Mouse (Mus musculus): Measurements from ENCODE around the gene Hoxb2. TPM values are rescaled to one million over a fixed set of nuclear protein-coding genes. Genes with fewer than 3 reads are reported as not detected.

Gene Hoxb2
- polyA plus RNA-seq, 1 experiment from 2014 or later, result 4.4 TPM

DNA sequence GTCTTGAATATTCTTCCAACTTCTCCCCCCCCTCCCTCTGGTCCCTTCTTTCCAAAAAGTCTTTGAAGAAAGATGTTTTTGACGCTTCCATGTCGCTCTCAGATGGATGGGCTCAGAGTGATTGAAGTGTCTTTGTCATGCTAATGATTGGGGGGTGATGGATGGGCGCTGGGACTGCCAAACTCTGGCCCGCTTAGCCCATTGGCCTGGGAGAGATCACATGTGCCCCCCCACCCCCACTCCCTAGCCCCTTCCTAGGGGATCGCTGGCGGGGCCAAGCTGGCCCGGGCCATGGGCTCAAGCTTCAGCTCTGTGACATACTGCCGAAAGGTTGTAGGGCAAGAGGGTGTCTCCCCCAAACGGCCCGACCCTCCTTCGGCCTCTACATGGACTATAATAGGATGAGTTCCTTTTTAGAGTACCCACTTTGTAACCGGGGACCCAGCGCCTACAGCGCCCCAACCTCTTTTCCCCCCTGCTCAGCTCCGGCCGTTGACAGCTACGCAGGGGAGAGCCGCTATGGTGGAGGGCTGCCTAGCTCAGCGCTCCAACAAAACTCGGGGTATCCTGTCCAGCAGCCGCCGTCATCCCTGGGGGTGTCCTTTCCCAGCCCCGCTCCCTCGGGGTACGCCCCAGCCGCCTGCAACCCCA lies 15.2 kb downstream of the Hoxb2 start, which contains the start of gene Hoxb1:
Gene Hoxb1, plus strand, starts transcription at position 312 of the 651 bp plus-strand sequence.
- H3K4me2 ChIP-seq, result peak within 1 kb of the TSS; percentile 19; the same call in 1 of the 2 replicates
- H3K9ac ChIP-seq, result no peak within 1 kb of the TSS
- no peaks in the 10 kb centered on the region for H3K9me3 ChIP-seq (replicated peaks)
- peaks cover 87% of the 10 kb centered on the region for H3K27me3 ChIP-seq (replicated peaks)
- no peaks in the 10 kb centered on the region for H3K4me1 ChIP-seq
- WGBS (ENCODE audit: insufficient replicate concordance), result 13% methylated on average over 26 of the region's 26 CpGs
- no peak within 1 kb of the TSS for H3K27ac ChIP-seq
- no peak for ATAC-seq
- no peaks in the 10 kb centered on the region for H3K36me3 ChIP-seq
- no peak within 1 kb of the TSS for H3K4me3 ChIP-seq

- no peaks in the 10 kb centered on the region for H3K36me3 ChIP-seq
- peaks cover 93% of the 10 kb centered on the region for H3K27me3 ChIP-seq (replicated peaks)
- no peak overlapping the region for H3K27ac ChIP-seq
- H3K9ac ChIP-seq, result no peak overlapping the region
- H3K4me1 ChIP-seq, result no peaks in the 10 kb centered on the region
- H3K4me2 ChIP-seq, result peak overlapping the region; percentile 19; the same call in 1 of the 2 replicates
- no peak for ATAC-seq
- WGBS (ENCODE audit: insufficient replicate concordance), result 6% methylated on average over 47 of the region's 47 CpGs
- no peak overlapping the region for H3K4me3 ChIP-seq
- H3K9me3 ChIP-seq (replicated peaks), result no peaks in the 10 kb centered on the region
Observed at GRCm38 (mm10) chr11:96366092-96367041, 16.0 kb downstream of the Hoxb2 start.

DNA sequence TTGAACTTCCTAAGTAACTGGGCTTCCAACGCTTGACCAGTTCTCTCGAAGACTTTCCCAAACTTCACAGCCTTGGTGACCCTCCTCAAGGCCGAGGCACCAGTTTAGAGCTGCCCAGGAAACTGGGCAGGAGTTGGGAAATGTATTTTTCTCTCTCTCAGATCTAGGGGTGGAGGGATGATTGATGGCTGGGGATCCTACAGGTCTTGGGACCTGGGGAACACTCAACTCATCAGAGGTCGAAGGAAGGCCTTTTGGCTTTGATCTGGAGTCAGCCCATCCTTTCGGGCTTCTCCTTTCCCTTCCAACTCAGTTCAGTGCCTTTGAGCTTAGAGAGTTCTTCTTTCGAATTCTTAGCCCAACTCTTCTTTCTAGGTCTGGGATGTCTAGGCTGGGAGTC lies 16.8 kb downstream of the Hoxb2 start:
- H3K27ac ChIP-seq, result no peak overlapping the region

GRCm38 (mm10) chr11:96368686-96369085 lies 18.4 kb downstream of the Hoxb2 start:
- 33% methylated on average over 5 of the region's 5 CpGs for WGBS (ENCODE audit: insufficient replicate concordance)
- no peaks in the 10 kb centered on the region for H3K4me1 ChIP-seq
- no peak overlapping the region for H3K4me3 ChIP-seq
- no peaks in the 10 kb centered on the region for H3K36me3 ChIP-seq
- peaks cover 96% of the 10 kb centered on the region for H3K27me3 ChIP-seq (replicated peaks)
- H3K4me2 ChIP-seq, result no peak overlapping the region
- H3K9me3 ChIP-seq (replicated peaks), result no peaks in the 10 kb centered on the region
- ATAC-seq, result no peak
- no peak overlapping the region for H3K27ac ChIP-seq
- no peak overlapping the region for H3K9ac ChIP-seq

More for the DNA sequence above, 16.8 kb downstream of the Hoxb2 start:
- no peaks in the 10 kb centered on the region for H3K9me3 ChIP-seq (replicated peaks)
- no peaks in the 10 kb centered on the region for H3K36me3 ChIP-seq
- peaks cover 94% of the 10 kb centered on the region for H3K27me3 ChIP-seq (replicated peaks)
- no peaks in the 10 kb centered on the region for H3K4me1 ChIP-seq
- H3K4me2 ChIP-seq, result no peak overlapping the region
- ATAC-seq, result no peak
- H3K4me3 ChIP-seq, result no peak overlapping the region
- WGBS (ENCODE audit: insufficient replicate concordance), result 25% methylated on average over 6 of the region's 6 CpGs
- H3K9ac ChIP-seq, result no peak overlapping the region

DNA sequence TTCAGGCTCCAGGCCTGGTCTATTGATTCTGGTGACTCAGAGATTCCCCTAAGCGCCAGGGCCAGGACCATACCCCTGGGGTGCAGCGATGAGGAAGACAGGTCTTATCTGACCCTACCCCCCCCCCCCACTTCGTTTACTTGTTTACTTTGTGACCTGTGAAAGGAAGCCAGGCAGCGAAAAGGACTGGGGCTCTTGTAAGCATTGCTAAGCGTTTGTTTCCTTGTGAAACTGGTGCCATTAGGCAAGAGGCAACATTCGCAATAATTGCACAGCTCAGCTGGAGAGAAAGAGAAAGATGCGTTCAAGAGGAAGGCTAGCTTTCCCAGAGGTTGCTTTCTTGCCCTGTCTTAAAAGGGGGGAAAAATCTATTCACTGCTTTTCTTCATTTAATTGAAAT lies 18.8 kb downstream of the Hoxb2 start:
- no peaks in the 10 kb centered on the region for H3K36me3 ChIP-seq
- no peak overlapping the region for H3K9ac ChIP-seq
- H3K4me1 ChIP-seq, result no peaks in the 10 kb centered on the region
- peaks cover 96% of the 10 kb centered on the region for H3K27me3 ChIP-seq (replicated peaks)
- no peak overlapping the region for H3K27ac ChIP-seq
- ATAC-seq, result no peak
- WGBS (ENCODE audit: insufficient replicate concordance), result 34% methylated on average over 7 of the region's 7 CpGs
- no peak overlapping the region for H3K4me2 ChIP-seq
- no peaks in the 10 kb centered on the region for H3K9me3 ChIP-seq (replicated peaks)
- H3K4me3 ChIP-seq, result no peak overlapping the region

DNA sequence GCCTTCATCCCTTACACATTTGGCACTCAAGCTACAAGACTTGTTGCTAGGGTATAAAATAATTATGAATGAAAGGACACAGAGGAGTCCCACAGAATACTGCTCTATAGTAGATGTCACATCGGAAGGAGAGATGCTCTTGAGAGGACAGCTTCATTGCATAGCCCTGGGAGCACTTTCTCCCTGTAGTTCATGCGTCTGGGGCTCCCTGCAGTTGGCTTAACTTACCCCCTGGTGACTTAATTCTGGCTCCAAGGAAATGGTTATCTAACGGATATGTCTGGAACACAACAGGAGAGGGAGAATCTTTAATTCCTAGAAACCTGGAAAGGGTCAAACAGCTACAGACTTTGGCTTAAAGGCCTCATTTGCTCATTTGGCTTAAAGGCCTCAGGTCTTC lies 21.4 kb downstream of the Hoxb2 start:
- Histone ChIP-seq H3K36me3 (no peaks in the 10 kb centered on the region), H3K27ac (no peak overlapping the region), H3K9me3 (replicated peaks) (no peaks in the 10 kb centered on the region), H3K4me3 (no peak overlapping the region), H3K4me2 (no peak overlapping the region), H3K4me1 (no peaks in the 10 kb centered on the region), H3K27me3 (replicated peaks) (peaks cover 94% of the 10 kb centered on the region), H3K9ac (no peak overlapping the region)
- ATAC-seq, result no peak
- 34% methylated on average over 3 of the region's 3 CpGs for WGBS (ENCODE audit: insufficient replicate concordance)

GRCm38 (mm10) chr11:96372519-96372918 lies 22.2 kb downstream of the Hoxb2 start:
- H3K27me3 ChIP-seq (replicated peaks), result peaks cover 92% of the 10 kb centered on the region
- H3K9me3 ChIP-seq (replicated peaks), result no peaks in the 10 kb centered on the region
- ATAC-seq, result no peak
- WGBS (ENCODE audit: insufficient replicate concordance), result 17% methylated on average over 3 of the region's 3 CpGs
- H3K4me3 ChIP-seq, result no peak overlapping the region
- no peak overlapping the region for H3K4me2 ChIP-seq
- H3K4me1 ChIP-seq, result no peaks in the 10 kb centered on the region
- H3K27ac ChIP-seq, result no peak overlapping the region
- no peaks in the 10 kb centered on the region for H3K36me3 ChIP-seq
- no peak overlapping the region for H3K9ac ChIP-seq

DNA sequence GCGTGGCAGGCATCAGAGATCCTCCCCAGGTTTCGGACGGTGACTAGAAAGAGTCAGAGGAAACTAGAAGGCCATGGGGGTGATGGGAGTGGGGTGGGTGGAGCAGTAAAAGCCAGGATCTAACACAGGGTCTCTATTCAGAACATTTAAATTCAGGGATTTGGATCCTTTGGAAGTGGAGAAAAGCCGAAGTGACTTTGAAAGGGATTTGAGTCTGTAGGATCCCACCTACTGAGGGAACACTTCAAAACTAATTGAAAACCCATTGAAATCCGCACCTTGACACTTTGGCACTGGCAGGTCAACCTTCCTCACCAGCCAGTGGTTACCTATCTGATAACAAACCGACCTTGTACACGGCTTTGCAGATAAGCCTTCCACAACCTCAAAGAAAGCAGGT lies 24.5 kb downstream of the Hoxb2 start:
- Histone ChIP-seq H3K9ac (no peak overlapping the region), H3K27ac (no peak overlapping the region), H3K4me1 (no peaks in the 10 kb centered on the region), H3K36me3 (no peaks in the 10 kb centered on the region), H3K4me2 (no peak overlapping the region), H3K4me3 (no peak overlapping the region), H3K27me3 (replicated peaks) (peaks cover 69% of the 10 kb centered on the region), H3K9me3 (replicated peaks) (no peaks in the 10 kb centered on the region)
- WGBS (ENCODE audit: insufficient replicate concordance), result 26% methylated on average over 7 of the region's 7 CpGs
- ATAC-seq, result no peak

DNA sequence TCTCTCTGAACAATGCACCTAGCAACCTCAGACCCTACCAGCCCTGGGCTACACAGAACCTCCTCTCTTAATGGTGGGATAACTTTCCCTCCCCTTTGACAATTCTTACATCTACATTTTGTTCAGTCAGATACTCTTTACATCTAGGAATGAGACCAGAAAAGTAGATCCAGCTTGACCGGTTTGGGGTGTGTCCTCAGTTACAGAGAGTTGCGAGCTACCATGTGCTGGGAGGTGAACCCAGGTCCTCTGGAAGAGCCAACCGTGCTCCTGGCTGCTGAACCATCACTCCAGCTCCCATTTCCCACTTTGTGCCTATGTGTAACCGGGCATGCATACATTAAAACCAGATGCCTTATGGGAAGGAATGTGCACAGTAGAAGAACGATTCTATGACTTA lies 33.1 kb downstream of the Hoxb2 start:
- 52% methylated on average over 5 of the region's 5 CpGs for WGBS (ENCODE audit: insufficient replicate concordance)
- ATAC-seq, result no peak
- H3K36me3 ChIP-seq, result no peaks in the 10 kb centered on the region
- no peaks in the 10 kb centered on the region for H3K9me3 ChIP-seq (replicated peaks)
- H3K9ac ChIP-seq, result no peak overlapping the region
- H3K4me1 ChIP-seq, result no peaks in the 10 kb centered on the region
- H3K27me3 ChIP-seq (replicated peaks), result peaks cover 27% of the 10 kb centered on the region
- H3K4me2 ChIP-seq, result no peak overlapping the region
- no peak overlapping the region for H3K4me3 ChIP-seq
- H3K27ac ChIP-seq, result no peak overlapping the region

DNA sequence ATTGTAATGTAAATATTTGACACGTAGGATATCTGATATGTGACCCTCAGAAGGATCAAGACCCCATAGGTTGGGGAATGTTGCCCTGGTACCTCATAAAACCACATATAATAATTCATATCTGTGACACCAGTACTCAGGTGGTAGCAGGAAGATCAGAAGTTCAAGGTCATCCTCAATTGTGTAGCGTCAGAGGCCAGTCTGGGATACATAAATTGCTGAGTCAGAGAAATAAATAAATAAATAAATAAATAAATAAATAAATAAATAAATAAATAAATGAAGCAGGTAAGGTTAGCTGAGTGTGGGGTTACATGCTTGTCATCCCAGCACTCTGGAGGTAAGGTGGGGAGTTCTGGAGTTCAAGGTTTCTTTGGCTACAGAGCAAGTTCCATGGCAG lies 37.3 kb downstream of the Hoxb2 start:
- Histone ChIP-seq H3K4me2 (no peak overlapping the region), H3K36me3 (no peaks in the 10 kb centered on the region), H3K27me3 (replicated peaks) (0 out of 2 replicates have a peak, but pooled peaks cover 4% of the 10 kb centered on the region), H3K9ac (no peak overlapping the region), H3K27ac (no peak overlapping the region), H3K4me1 (no peaks in the 10 kb centered on the region), H3K9me3 (replicated peaks) (no peaks in the 10 kb centered on the region), H3K4me3 (no peak overlapping the region)
- WGBS (ENCODE audit: insufficient replicate concordance), result 68% methylated on average over 2 of the region's 2 CpGs
- ATAC-seq, result no peak

DNA sequence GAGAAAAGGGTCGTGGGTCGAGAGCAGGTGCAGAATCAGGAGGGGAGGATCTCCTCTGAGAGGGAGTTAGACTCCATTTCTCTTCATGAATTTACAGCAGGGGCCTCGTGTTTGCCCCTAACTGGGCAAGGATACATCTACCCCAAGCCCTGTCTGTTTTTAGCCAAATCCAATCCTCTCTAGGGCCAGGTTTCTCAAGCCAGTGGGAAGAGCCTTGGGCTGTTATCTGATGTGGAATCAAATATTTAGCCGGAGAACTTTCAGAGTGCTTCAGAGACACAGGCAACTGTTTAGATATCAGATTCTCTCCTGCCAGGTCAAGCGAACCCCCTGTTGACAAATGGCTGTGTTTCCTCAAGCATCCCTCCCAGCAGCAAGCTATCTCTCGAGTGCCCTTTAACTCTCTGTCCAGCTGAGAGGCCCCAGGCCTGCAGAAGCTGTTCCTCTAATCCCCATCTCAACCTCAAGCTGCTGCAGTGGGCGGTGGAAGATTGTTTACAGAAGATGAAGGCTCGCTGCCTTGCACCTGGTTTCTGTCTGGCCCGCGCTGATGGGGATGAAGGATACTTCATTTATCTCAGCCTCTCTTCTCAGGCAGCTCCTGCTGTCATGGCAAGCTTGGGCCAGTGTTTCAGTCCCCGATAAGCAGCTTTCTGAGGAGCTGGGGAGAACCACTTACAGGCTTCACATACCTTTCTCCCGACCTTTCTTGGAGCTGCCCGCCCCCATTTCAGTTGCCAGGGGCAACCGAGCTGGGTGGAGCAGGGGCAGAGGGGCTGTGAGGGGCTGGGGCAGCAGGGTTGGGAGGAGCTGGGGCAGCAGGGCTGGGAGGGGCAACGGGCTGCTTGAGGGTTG lies 46.7 kb downstream of the Hoxb2 start:
- Histone ChIP-seq H3K4me3 (no peak overlapping the region), H3K4me1 (peaks cover 5% of the 10 kb centered on the region; the same call in 1 of the 2 replicates), H3K27ac (no peak overlapping the region), H3K4me2 (no peak overlapping the region), H3K36me3 (no peaks in the 10 kb centered on the region), H3K9ac (no peak overlapping the region), H3K9me3 (replicated peaks) (no peaks in the 10 kb centered on the region), H3K27me3 (replicated peaks) (peaks cover 38% of the 10 kb centered on the region)
- no peak for ATAC-seq
- WGBS (ENCODE audit: insufficient replicate concordance), result 29% methylated on average over 15 of the region's 15 CpGs
